Mouse (Mus musculus) NIH3T3 (cell line): ENCODE measurements around the gene Gtf2a1l.
A peak's percentile ranks its signal among the peaks of the same experiment; 100 is the strongest.

Experiments used
- DNase-seq: peaks from one replicate; pipeline ENCODE4 v3.0.0-alpha.2; 2012; ENCODE audit warnings: low read depth

The Gtf2a1l gene

DNA sequence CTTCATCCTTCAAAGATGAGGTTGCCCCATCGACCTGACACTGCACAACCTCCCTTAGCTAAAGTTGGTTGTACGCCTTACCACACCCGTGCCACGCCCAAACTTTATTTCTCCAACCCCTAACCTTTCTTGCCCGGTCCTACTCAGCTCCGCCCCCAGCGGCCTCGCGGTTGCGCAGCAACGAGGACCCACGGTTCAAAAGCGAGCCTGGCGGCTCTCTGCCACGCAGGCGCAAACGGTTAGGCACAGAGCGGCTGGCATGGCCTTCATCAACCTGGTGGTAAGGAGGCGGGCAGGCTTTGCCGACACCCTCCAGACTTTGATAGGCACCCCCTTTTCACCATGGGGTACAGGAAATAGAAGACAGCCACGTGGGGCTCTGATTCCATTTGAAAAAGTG lies at the start of gene Gtf2a1l:
Gtf2a1l (plus strand) TSS at position 209 of the 400 bp plus-strand sequence.
- no peak for DNase-seq

DNA sequence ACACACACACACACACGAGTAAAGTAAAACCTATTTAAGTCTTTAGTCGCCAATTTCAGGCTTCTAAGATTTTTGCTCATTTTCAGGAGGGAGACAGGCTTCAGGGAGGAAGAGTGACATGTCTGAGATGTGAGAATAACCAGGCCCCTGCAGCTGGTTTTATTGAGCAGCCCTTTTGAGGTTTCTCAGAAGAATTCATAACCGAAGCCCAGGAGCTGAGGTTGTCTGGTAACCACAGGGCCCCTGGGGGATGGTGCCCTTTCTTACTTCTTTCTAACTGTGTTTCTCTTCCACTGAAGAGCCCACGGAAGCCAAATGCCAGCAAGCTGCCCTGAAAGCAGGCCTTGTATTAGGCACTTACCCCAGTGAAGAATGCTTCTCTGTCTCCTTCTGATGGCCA lies 47.5 kb upstream of the Gtf2a1l start:
- DNase-seq = no peak

DNA sequence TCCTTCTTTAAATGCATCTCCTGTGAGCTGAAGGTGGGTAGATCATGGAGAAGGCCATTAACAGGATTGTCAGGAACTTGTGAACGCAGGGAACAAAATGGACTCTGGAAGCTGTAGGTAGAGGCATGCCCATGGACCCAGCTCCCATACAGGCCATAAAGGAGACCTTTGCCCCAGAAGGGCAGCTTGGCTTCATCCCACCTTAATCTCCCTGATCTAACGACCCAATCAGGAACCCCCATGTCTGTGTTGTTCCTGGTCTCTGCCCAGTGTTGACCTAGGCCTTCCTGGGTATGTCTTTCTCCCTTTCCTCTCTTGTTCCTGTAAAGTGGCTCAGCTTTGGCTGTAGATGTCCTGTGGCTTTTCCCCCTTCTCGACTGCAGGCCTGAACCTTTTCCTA lies 47.1 kb upstream of the Gtf2a1l start:
- no peak for DNase-seq

DNA sequence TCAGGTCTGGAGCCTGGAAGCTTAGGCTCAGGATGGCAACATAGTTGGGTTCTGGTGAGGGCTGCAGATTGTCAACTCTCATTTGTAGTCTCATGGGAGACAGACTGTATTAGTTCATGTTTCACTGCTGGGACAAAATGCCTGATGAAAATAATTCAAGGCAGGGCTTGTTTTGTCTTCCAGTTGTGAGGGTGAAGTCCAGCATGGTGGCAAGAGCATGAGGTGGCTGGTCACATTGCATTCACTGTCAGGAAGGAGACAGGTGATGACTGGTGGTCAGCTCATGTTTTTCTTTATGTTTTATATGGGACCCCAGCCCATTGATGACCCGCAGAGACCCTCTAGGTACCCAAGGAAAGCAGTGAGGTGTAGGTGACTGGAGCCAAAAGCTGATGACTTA lies 45.7 kb upstream of the Gtf2a1l start:
- no peak for DNase-seq

- DNase-seq = no peak
Observed at GRCm38 (mm10) chr17:88624386-88624785, 44.1 kb upstream of the Gtf2a1l start.

DNA sequence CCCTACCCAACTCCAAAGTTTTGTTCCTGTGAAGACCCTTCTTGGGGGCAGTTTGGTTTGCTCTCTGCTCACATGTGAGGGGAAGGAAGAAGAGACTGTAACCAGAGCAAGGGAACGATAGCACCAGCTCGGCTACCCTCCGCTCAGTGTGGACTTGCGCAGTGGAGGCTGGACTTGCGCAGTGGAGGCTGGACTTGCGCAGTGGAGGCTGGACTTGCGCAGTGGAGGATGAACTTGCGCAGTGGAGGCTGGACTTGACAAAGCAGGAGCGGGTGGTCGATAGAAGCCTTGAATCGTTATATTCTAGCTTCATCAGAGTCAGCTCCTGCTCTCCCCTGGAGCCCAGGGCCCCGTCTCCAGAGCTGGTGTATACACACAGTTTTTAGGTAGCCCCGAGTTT lies 43.1 kb upstream of the Gtf2a1l start:
- no peak for DNase-seq

DNA sequence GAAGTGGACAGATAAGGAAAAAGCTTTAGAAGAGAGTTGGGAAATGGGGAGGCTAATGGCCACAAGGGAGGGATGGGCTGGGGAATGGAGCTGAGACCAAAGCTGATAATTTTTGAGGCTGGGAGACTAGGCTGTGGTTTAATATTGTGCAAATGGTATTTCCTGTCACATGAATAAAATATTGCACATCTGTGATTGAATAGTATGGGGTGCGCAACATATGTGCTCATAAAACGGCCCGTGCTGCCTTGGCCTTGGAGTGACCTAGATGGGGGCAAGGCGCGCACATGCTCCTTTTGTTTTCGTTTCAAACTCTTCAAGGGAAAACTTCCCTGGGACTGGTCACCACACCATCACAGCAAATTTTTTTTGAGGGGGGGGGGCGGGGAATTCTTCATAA lies 42.5 kb upstream of the Gtf2a1l start:
- DNase-seq = peak; percentile 73

DNA sequence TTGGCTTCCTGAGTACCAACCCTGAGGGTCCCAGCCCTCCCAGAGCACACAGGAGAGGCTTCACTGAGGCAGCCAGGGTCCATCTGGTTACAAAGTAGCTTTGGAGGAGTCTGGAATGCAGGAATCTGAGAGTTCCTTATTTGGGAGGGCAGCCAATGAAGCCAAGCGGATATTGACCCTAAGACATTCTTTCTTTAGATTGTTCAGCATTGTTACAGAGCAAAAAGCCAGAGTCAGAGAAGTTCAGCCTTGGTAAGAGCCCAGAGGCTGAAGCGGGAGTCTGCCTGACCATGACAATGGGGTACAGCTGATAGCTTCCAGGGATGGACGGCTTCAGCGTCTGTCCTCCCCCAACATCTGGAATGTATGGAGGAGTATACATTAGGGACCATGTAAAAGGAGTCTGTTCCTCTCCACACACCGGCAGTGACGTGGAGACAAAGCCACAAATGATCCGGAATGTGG lies 42.1 kb upstream of the Gtf2a1l start:
- DNase-seq = peak; percentile 72

GRCm38 (mm10) chr17:88627150-88627549 lies 41.3 kb upstream of the Gtf2a1l start:
- DNase-seq = peak; percentile 34

DNA sequence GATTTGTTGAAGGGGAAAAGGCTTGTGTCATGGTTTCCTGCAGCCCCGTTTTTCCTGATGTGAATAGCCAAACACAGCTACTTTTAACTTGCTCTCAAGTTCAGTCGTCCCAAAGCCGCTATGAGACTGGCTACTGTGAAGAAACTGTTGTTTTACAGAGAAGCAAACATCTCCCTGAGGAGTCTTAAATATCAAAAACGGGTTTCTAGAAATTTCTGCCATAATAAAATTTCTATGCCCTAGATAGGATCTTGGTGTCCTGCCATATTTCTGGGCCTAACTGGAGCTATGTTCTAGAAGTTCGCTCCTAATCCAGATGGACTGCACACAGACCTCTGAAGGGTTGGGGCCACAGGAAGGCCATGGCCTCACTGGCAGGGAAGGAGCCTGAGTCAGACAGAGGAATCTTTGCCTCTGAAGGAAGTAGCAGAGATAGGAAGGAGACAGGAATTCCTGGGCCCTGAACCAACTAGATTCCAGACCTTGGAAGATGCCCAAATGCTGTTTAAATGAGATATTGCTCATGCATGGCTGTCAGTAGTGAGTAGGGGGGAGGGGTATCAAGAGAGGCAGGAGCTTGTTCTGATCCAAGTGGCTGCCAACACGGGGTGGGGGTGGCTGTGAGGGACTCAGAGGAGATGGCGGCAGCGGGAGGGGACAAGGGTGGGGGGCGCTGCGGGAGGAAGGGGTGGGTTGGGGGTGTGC lies 39.6 kb upstream of the Gtf2a1l start:
- DNase-seq = peak; percentile 97

DNA sequence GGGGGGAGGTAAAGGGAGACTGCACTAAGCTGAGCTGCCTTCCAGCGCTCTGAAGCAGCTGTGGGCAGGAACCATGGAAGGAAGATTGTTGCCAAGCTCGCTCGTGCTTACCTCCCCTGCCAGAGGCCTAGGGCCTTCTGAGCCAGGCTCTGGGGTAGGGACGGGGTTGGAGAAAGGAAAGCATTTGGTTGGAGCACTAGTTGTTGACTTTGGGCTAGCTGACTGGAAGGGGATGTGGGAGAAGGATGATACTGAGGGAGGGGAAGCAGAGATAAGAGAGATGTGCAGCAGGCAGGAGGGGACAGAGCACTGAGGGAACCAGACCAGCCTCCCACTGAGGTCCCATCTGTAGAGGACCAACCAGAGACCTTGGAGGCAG lies 39.1 kb upstream of the Gtf2a1l start:
- DNase-seq = peak; percentile 89

DNA sequence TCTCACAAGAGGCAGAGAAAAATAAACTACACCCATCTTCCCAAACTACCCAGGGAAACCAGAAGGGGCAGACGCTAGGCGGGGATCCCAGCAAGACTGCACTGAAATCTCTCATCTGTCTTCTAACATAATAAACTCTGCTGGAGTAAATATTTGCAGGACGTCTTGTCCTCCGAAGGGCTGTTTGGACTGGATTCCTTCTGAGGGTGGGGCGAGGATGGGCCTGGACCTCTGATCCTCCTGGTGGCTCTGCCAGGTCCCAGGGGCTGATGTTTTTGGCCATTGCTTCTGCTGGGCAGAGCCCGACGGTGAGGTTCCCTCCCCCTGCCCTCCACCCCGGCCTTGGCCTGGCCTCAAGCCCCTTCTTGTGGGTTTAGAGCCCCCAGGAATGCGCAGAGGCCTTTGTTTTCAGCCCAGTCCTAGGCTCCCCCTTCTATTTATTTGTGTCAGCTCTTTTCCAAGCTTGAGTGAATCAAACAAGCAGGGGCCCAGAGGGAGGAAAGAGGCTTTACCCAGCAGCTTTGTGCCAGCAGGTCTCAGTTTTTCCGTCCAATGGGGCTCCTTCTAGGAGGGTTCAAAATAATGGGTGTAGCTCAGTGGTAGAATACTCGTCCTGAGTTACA lies 38.4 kb upstream of the Gtf2a1l start:
- peak; percentile 74 for DNase-seq

GRCm38 (mm10) chr17:88630554-88630948 lies 37.9 kb upstream of the Gtf2a1l start:
- DNase-seq = peak; percentile 56

GRCm38 (mm10) chr17:88632631-88633030 lies 35.8 kb upstream of the Gtf2a1l start:
- no peak for DNase-seq

- no peak for DNase-seq
Observed at GRCm38 (mm10) chr17:88636076-88636475, 32.4 kb upstream of the Gtf2a1l start.

DNA sequence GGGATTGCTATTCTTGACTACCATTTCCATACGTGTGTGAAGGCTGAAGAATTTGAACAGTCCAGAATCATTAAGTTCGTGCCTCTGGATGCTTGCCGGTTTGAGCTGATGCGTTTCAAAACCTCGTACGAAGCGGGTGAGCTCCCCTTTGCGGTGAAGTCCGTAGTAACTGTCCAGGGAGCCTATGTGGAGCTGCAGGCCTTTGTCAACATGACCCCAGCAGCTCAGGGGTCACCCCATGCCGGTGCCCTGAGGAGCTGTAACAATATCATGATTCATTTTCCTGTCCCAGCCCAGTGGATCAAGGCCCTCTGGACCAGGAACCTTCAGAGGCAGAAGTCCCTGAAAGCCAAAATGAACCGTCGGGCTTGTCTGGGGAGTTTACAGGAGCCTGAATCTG lies 31.9 kb upstream of the Gtf2a1l start:
- no peak for DNase-seq

GRCm38 (mm10) chr17:88641012-88641411 lies 27.4 kb upstream of the Gtf2a1l start:
- peak; percentile 88 for DNase-seq

DNA sequence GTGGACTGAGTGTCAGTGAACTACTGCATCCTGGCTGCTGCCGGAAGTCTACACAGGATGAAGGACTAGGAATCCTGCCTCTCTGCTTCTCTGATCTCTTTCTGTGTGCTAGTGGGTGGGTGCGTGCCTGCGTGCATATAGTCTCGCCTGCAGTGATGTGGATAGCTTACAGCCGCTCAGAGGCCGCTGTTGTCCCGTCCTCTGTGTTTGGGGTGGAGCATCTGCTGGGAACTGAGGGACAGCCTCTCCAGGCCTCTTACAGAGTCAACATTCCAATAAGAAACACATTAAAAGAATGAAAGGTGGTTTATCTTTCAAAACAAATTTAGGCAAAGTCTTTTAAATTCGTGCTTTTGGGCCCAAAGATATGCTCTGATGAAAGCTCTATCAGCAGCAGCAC lies 26.6 kb upstream of the Gtf2a1l start:
- DNase-seq = no peak

DNA sequence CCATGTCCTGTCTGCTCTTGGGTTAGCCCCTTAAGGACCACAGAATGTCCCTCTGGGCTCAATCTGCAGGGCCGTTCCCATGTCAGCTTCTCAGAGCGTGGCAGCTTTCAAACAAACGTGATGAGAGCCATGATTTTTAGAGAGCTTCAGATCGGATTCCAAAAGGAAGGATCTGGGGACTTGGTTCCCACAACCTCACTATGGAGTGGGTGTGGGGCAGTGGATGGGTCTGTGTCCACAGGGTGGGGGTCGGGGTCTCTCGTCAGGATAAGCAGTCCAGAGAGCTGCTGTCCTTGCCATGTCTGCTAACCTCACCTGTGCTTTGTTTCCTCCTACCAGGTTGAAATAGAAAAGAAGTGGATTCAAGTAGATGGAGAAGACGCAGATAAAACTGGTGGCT lies 23.6 kb upstream of the Gtf2a1l start:
- no peak for DNase-seq

DNA sequence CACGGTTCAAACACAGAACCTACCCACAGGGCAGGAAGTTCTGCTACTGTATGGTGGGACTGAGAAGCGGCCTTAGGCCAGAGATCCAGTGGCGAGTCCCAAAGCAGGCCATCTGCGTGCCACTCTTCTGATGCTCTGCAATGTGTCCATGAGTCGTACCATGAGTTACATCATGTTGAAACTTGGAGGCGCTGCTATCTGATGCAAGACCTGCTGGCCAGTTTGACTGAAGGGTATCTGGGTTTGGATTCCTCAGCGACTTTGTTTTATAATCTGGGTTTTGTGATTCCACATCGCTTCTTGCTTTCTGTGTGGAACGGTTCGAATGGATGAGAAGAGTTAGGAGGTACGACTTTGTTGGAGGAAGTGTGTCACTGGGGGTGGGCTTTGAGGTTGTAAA lies 23.2 kb upstream of the Gtf2a1l start:
- DNase-seq = peak; percentile 19

- DNase-seq = no peak
Observed at GRCm38 (mm10) chr17:88647149-88647548, 21.3 kb upstream of the Gtf2a1l start.

DNA sequence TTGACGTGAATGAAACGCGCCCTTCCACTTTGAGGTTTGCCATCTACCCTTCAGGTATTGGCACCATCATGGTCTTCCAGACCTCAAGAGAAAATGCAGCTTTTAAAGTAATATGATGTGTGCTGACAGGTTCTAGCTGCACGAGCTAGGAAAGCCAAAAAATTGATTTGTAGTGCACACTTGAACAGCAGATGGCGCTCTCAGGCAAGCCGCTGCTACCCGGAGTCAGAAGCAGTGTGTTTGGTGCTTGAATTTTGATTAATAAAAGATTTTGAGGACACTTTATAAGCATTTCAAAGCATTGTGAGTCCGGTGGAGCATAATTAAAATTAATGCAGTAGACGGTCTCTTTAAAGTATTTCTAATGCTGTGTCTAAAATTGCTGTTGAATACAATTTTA lies 16.4 kb upstream of the Gtf2a1l start:
- DNase-seq = peak; percentile 82

GRCm38 (mm10) chr17:88652702-88653374 lies 15.6 kb upstream of the Gtf2a1l start:
- DNase-seq = peak; percentile 79
